Mouse (Mus musculus) G1E (cell line): ENCODE measurements around the gene Prkaca.

Source experiments
- CTCF ChIP-seq: IDR thresholded peaks from 2 replicates; pipeline ENCODE4 v1.5.1; 2012; ENCODE audit warnings: low read depth, low read length, inconsistent platforms, mixed read lengths
- TAL1 ChIP-seq: conservative IDR thresholded peaks from 2 replicates; pipeline ENCODE4 v1.6.1; 2012; ENCODE audit warnings: low read depth, low read length, inconsistent platforms, mixed read lengths

DNA sequence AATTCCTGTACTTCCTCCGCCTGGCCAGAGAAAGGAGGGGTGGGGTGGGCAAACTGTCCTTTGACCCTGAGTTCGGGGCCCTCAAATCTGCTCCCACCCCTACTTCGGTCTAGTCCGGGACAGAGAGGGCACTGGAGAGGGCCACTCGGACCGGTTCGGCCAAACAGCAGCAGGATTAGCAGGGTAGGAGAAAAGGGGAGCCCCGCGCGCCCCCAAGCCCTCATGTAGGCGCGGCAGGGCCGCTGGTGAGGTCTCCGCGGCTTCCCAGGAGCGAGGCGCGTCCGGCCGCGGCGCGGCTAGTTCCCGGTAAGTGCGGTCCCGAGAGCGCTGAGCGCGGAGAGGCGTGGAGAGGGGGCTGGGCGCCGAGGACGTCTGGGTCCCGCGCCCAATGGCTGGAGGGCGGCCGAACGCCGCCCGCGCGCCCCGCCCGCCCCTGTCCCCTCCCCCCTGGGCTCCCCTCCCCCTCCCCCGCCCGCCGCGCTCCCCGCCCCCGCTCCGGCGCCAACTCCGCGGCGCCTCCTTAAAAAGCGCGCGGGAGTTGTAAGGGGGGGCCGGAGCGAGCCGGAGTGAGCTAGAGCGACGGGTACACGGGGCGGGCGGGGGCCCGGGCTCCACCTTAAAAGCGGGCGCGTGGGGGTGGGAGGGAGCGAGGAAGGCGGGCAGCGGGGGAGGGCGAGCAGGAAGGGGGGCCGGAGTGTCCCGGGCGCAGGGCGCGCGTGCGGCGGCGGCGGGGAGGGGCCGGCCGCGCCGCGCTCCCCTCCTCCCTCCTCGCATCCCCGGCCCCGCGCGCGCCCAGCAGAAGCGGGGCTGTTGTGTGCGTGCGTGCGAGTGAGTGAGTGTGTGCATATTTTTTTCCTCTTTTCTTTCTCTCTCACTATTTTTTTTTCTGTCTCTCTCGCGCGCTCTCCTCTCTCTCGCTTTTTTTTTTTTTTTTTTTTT is 24.0 kb downstream of the Prkaca start:
- TF ChIP-seq CTCF (no peak), TAL1 (no peak)
